Comparison of ENCODE assay signal across 9 mouse cellular contexts in the genomic region with DNA sequence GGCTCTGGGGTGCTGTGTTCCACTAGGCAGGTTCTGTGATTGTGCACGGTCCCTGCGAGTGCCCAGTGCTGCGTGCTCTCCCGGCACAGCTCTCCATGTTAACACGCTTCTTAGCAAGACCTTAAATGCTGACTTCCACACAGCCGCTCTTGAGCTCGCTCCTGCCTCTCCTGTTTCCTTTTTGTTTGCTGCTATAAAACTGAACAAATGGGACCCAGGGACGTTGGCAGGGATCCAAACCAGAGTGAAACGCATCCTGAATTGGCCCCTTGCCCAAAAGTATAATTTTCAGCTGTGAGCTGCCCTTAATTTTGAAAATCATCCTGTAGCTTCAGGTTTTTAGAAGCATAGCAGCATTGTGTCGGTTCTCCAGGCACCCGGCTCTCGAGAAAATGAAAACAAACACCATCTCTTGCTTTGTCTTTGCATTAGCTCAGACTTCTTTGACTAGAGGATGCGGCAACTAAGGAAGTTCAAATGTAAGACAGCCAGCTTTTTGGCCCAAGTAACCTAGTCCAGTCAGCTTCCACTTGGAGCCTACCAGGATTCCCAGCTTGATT.
DNase-seq lines count a peak whose midpoint lies in the region; ATAC-seq and TF ChIP-seq lines count a peak whose summit lies in the region.
"Had no signal": no experiment of that assay in that cellular context is flagged by ENCODE, and none has a peak within 500 bp of the region (broad histone marks: within the 10 kb centered on the region; RNA-seq: fewer than 3 reads in every experiment).

No protein-coding gene starts in this region.

- TF ChIP-seq EP300 in lung, postnatal 0 days (IDR thresholded peaks at IDR 0.05): no peak

- peak; percentile 3 for DNase-seq in urinary bladder, postnatal 14 days (ENCODE audit: low spot score)
- no peak for DNase-seq in urinary bladder, adult 2 months (ENCODE audit: low spot score)
- peak; percentile 94 for DNase-seq in embryonic facial prominence, embryonic 14.5 days (ENCODE audit: low spot score)
- DNase-seq in kidney, postnatal 14 days: peak; percentile 36
- peak; percentile 29 for DNase-seq in lung, postnatal 0 days (ENCODE audit: low spot score)
- DNase-seq in telencephalon, adult 2 months (ENCODE audit: low read depth, low spot score): peak; percentile 59
- DNase-seq in urinary bladder, postnatal 25 days (ENCODE audit: low spot score): no peak

- no peaks in the 10 kb centered on the region for H3K9me3 ChIP-seq in embryonic facial prominence, embryonic 14.5 days (ENCODE audit: control insufficient read depth, low read length)
- H3K9me3 ChIP-seq in heart, embryonic 13.5 days: no peaks in the 10 kb centered on the region
- no peaks in the 10 kb centered on the region for H3K9me3 ChIP-seq in lung, postnatal 0 days (ENCODE audit: low read length)

- ATAC-seq in embryonic facial prominence, embryonic 14.5 days (ENCODE audit: low read depth): peak; percentile 94
- no peak for ATAC-seq in heart, embryonic 13.5 days (ENCODE audit: extremely low read depth, insufficient number of reproducible peaks, low FRiP score, low TSS enrichment)
- no peak for ATAC-seq in lung, postnatal 0 days

- peak overlapping the region; percentile 42 for H3K9ac ChIP-seq in embryonic facial prominence, embryonic 14.5 days (ENCODE audit: low read depth, low read length)
- no peak overlapping the region for H3K9ac ChIP-seq in heart, embryonic 13.5 days
- H3K9ac ChIP-seq in lung, postnatal 0 days (replicated peaks; ENCODE audit: low read depth): no peak overlapping the region

- H3K4me1 ChIP-seq in embryonic facial prominence, embryonic 14.5 days (ENCODE audit: control insufficient read depth, insufficient read depth, low read length): peaks cover 6% of the 10 kb centered on the region
- peaks cover 5% of the 10 kb centered on the region; the same call in 1 of the 2 replicates for H3K4me1 ChIP-seq in heart, embryonic 13.5 days
- no peaks in the 10 kb centered on the region for H3K4me1 ChIP-seq in lung, postnatal 0 days (ENCODE audit: insufficient read depth, low read depth, low read length)

- no peaks in the 10 kb centered on the region for H3K36me3 ChIP-seq in embryonic facial prominence, embryonic 14.5 days (ENCODE audit: control insufficient read depth, insufficient read depth, low read length)
- no peaks in the 10 kb centered on the region for H3K36me3 ChIP-seq in heart, embryonic 13.5 days
- H3K36me3 ChIP-seq in lung, postnatal 0 days (ENCODE audit: insufficient read depth, low read length): no peaks in the 10 kb centered on the region

- TF ChIP-seq CTCF in lung, postnatal 0 days (IDR thresholded peaks at IDR 0.05): no peak

- H3K4me3 ChIP-seq in embryonic facial prominence, embryonic 14.5 days (ENCODE audit: low read depth, low read length): peak overlapping the region; percentile 21
- peak overlapping the region; percentile 28 for H3K4me3 ChIP-seq in heart, embryonic 13.5 days
- H3K4me3 ChIP-seq in lung, postnatal 0 days (ENCODE audit: low read depth, low read length): peak overlapping the region; percentile 15; the same call in 1 of the 2 replicates
- H3K4me3 ChIP-seq: myocyte had no signal

- H3K27ac ChIP-seq in embryonic facial prominence, embryonic 14.5 days (replicated peaks; ENCODE audit: low read depth, low read length): peak overlapping the region; percentile 74
- no peak overlapping the region; the same call in 1 of the 2 replicates for H3K27ac ChIP-seq in heart, embryonic 13.5 days (replicated peaks)
- H3K27ac ChIP-seq in lung, postnatal 0 days (ENCODE audit: low read length): no peak overlapping the region

- no peaks in the 10 kb centered on the region for H3K27me3 ChIP-seq in embryonic facial prominence, embryonic 14.5 days (replicated peaks; ENCODE audit: control insufficient read depth, insufficient read depth, low read length)
- no peaks in the 10 kb centered on the region for H3K27me3 ChIP-seq in heart, embryonic 13.5 days (replicated peaks)
- no peaks in the 10 kb centered on the region for H3K27me3 ChIP-seq in lung, postnatal 0 days (replicated peaks; ENCODE audit: insufficient read depth, low read length)

- WGBS in embryonic facial prominence, embryonic 14.5 days: 10% methylated on average over 13 of the region's 13 CpGs
- WGBS in heart, embryonic 13.5 days: 51% methylated on average over 13 of the region's 13 CpGs
- WGBS in lung, postnatal 0 days: 13% methylated on average over 13 of the region's 13 CpGs

- peak overlapping the region; percentile 55 for H3K4me2 ChIP-seq in embryonic facial prominence, embryonic 14.5 days (ENCODE audit: low read depth, low read length)
- peak overlapping the region; percentile 54 for H3K4me2 ChIP-seq in heart, embryonic 13.5 days
- peak overlapping the region; percentile 50 for H3K4me2 ChIP-seq in lung, postnatal 0 days (replicated peaks; ENCODE audit: low read depth, low read length)

Comparison
In these comparisons a context has a peak if more than half of its experiments do, and no peak if none do; other contexts are left out.
1. DNase-seq: peak in urinary bladder, postnatal 14 days (single experiment), embryonic facial prominence, embryonic 14.5 days (single experiment), kidney, postnatal 14 days (single experiment), lung, postnatal 0 days (single experiment) and telencephalon, adult 2 months (single experiment); none in urinary bladder, adult 2 months (single experiment) and urinary bladder, postnatal 25 days (single experiment).
2. Peak in every context shown above with its lines, with median percentiles within 50 percentile points of each other: H3K4me2 ChIP-seq and H3K4me3 ChIP-seq.